Mouse (Mus musculus) thymus, adult 2 months (tissue): Measurements from ENCODE around the gene Rit1.
"Not testable (repeated sequence)": the region's sequence is repeated elsewhere in the genome, so short reads cannot be mapped to it uniquely, and the experiment has no call there.

Source experiments
- CTCF ChIP-seq: fragments of 200-500 bp; IDR thresholded peaks from 2 replicates; pipeline ENCODE4 v1.5.1; 2012; ENCODE audit warnings: mild to moderate bottlenecking, control low read depth, low read length, moderate library complexity, borderline replicate concordance; ENCODE audit not compliant: control insufficient read depth, poor library complexity, insufficient read depth; ENCODE audit errors: extremely low read depth
- POLR2A ChIP-seq: fragments of 200-500 bp; IDR thresholded peaks from 2 replicates; pipeline ENCODE4 v1.6.1; 2012; ENCODE audit warnings: mild to moderate bottlenecking, low read length, control low read depth, moderate library complexity; ENCODE audit not compliant: control insufficient read depth, poor library complexity, insufficient read depth; ENCODE audit errors: extremely low read depth

DNA sequence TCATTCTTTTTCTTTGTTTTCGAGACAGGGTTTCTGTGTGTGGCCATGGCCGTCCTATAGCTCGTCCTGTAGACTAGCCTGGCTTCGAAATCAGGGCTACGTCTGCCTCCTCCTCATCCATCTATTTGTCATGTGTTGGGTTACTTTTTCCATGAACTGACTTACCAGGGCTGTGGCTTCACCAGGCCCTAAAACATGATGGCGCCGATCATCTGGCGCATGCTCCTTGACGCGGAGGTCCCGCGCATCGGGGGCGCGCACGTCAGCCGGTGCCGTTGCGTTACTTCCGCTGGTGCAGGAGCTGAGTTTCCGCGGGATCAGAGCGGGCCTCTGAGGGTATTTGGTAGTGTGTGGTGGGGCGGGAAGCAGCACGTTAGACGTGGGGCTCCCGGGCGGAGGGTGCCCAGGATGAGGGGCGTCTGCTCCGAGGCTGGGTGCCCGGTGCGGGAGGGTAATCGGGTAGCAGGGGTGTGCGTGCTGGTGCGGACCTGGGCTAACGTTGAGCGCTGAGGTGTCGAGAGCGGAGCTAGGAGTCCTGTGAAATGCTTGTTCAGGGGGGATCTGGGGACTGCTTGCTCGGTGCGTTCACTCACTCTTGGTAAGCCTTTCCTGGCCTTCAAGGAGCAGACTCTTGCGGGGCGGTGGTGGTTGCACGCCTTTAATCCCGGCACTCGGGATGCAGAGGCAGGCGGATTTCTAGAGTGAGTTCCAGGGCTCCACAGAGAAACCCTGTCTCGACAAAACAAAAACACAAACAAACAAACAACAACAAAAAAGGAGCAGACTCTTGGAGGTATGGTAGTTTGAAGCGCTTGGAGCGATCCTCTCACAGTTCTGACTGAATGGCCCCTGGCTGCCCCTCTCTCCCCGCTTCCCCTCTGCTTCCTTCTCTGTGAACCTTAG, 58.6 kb downstream of the Rit1 start, which contains the start of gene Syt11:
- not testable (repeated sequence) for TF ChIP-seq CTCF, POLR2A
